Mouse (Mus musculus): ENCODE measurements around the gene Tesk2.

GRCm38 (mm10) chr4:116794273-116794672 lies 73.5 kb downstream of the Tesk2 start:
- no peak for TF ChIP-seq EP300 (IDR thresholded peaks at IDR 0.05; ENCODE audit: low read length)
- TF ChIP-seq SMC3 (IDR thresholded peaks at IDR 0.05; ENCODE audit: low read depth, low read length) = no peak; the same call in none of the 2 replicates
- TF ChIP-seq CTCF (conservative IDR thresholded peaks at IDR 0.05 in 1 of 2, IDR thresholded peaks at IDR 0.05 in 1 of 2; ENCODE audit: low read depth in 2 of 2, low read length in 2 of 2) = peak in 1 of 2 experiments; percentile 60; a peak in 2 of 4 replicates
- TF ChIP-seq RAD21 (IDR thresholded peaks at IDR 0.05; ENCODE audit: low read depth, low read length) = peak; percentile 42
- TF ChIP-seq ZC3H11A (IDR thresholded peaks at IDR 0.05; ENCODE audit: low read depth, low read length) = no peak
